Mouse (Mus musculus) left cerebral cortex, adult 8-10 months (tissue): ENCODE data around the gene Nans. TPM values are rescaled to one million over a fixed set of nuclear protein-coding genes. Genes with fewer than 3 reads are reported as not detected.

ENCODE experiments used
- DNase-seq, 2 experiments: peaks; one replicate each; pipeline ENCODE4 v3.0.0; 2022; ENCODE audit warnings: low spot score in 2 of 2
- total RNA-seq, 4 experiments: library from RNA; stranded (reverse); gene quantifications; 2 replicates each; pipeline ENCODE4 v1.2.4; 2022

Gene Nans
- total RNA-seq: 10 to 100 TPM; 13.1 to 19.7 (median 17.0) TPM

DNA sequence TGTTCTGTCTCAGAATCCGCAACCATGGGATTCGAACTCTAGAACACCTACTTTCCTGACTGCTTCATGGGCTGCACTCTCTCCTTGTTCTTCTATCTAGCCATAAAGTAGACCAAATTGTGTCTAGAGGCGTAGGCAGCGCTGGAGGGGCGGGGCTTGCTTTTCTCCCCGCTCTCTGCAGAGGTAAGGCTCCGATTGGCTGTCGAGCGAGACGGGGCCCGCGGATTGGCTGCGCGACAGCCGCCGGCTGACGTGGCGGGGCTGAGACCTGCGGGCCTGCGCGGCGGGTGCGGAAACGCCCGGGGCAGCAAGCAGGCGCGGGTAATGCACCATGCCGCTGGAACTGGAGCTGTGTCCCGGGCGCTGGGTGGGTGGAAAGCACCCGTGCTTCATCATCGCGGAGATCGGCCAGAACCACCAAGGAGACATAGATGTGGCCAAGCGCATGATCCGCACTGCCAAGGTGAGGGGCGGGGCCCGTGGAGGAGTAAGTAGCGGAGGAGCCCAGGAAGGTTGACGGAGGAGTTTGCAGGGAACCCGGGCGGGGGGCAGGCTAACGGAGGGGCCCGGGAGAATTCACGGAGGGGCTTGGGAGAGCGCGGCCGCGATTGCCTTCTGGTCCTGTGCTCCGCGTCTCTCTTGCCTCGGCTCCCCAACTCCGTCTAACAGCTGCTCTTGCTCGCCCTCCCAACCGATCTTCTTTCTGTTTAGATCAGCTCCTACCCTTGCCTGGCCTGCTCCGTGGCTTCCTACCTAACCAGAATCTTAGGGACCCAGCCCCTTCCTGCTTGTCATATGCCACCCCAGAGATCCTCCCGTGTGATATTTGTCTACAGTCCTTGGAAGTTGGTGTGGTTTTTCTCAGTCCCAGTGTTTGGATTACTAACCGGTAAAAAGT lies at the start of gene Nans:
TSS of gene Nans (plus strand) at position 221 of the 898 bp plus-strand sequence.
- DNase-seq: peak; percentile 82 to 92

DNA sequence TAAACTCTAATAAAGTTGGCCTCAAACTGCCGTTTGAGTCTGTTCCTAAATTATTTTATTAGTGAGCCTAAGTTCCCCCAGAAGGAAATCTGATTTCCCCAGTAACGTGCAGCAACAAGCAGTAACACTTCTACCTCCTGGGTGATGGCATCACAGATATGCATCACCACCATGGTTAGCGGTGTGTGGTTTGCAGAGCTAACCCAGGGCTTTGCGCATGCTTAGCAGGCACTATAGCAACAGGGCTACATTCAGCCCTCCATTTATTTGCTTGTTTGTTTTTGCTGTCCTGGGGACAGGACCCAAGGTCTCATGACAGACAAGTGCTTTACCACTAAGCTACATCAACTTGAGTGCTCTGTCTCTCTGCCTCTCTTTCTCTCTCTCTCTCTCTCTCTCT lies 46.5 kb upstream of the Nans start:
- no peak for DNase-seq

DNA sequence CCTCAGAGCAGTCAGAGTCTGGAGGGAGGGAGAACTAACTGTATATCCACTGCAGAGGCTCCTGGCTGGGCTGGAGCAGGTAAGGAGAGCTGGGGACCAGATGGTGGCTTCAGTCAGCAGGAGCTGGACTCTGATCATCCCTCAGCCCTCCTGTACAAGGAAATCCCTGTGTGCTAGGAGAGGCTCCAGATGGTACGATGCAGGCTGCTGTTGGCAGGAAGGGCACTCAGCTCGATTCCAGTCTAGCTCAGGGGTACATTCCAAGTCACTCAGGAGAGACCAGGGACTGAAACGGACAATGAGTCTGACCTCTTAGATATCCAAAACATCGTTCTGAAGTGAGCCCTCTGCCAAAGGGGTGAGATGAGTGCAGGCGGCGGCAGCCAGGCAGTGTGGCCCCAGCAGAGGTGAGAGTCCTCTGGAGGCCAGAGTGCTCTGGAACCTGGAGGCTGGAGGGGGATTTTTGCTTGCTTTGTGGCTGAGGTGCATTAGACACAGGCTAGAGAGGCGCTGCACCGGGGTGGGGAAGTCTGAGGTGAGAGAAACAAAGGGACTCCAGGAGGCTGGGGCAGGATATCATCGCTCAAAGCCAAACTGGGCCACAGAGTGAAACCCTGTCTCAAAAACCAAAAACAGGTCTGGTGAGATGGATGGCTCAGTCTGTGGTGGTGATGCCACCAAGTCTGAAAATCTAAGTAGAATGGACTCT lies 43.7 kb upstream of the Nans start:
- DNase-seq: no peak

DNA sequence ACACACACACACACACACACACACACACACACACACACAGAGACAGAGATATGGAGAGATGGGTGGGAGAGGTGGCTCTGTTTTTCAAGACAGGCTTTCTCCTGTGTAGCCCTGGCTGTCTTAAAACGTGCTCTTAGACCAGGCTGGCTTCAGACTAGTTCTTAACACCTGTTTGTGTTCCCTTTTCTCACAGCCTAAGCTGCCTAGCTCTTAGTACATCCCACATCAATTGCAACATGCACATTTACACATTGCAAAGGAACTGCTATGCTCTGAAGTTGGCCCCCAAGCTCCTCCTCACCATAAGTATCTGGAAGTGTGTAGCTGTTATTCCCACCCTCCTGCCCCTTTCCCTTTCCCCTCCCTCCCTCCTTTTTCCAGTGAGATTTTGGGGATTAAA lies 41.6 kb upstream of the Nans start:
- no peak for DNase-seq

DNA sequence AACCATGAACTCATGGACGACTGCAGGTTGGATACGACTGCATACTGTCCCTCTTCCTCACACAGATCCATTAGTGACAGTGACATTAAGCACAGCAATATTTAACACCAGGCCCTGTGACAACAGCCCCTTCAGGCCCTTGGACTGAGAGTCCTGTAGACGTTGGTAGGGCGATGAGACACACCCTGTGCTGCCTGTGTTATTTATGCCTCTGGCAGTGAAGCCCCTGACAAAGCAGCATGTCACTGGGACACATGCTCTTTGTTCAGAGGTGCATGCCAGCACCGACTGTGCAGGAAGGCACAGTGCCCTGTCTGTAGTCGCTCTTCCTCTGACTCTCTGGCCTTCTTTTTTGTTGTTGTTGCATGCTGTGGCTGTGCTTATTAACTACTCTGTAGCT lies 40.2 kb upstream of the Nans start:
- DNase-seq: no peak

DNA sequence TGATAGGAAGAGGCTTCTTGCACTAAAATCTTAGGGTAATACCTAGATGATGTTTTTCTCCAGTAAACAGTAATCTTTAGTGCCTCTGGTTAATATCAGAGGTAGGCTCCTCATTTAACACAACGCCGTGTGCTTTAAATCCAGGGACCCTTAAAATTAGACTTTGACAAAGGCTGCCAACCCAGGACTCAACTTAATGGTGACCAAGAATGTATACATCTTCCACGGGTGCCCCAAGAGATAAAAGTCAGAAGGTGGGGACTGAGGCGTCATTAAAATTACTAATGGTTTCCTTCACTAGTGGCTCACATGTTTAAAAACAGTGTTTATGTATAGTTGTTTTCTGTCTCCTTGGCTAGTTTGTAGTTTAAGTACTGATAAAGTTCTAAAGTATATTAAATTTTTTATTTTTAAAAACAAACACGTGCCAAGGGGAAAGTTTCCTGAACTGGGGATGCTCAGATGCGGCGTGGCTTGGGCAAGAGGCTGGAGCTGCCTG lies 39.0 kb upstream of the Nans start:
- DNase-seq: no peak

DNA sequence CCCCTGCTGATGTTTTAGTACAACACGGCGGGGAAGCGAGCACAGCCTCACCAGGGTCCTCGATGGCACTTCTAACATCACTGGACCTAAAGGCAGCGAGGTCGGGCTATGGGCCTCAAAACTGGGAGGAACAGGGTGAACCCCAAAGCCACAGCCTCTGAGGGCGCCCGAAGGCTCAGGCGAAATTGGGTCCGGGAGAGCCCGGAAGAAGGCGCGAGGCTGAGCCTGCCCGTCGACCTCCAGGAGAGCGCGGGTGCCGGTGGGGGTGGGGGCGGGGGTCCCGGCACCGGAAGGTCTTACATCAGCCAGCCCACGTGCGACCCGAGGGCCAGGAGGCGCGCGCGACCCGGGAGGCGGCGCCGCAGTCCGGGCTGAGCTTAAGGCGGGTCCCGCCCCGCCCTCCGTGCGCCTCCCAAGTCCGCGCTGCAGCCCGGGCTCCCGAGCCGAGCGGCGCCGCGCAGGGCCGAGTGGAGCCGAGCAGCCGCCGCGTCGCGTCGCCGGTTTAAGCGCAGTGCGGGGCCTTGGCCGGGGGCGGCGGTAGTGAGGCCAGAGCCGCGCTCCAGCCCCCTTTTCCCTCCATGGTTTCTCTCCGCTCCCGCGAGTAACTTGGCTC lies 38.4 kb upstream of the Nans start, which contains the start of gene Anp32b:
TSS of gene Anp32b (plus strand) at position 384 of the 613 bp plus-strand sequence.
- DNase-seq: peak; percentile 85 to 87

DNA sequence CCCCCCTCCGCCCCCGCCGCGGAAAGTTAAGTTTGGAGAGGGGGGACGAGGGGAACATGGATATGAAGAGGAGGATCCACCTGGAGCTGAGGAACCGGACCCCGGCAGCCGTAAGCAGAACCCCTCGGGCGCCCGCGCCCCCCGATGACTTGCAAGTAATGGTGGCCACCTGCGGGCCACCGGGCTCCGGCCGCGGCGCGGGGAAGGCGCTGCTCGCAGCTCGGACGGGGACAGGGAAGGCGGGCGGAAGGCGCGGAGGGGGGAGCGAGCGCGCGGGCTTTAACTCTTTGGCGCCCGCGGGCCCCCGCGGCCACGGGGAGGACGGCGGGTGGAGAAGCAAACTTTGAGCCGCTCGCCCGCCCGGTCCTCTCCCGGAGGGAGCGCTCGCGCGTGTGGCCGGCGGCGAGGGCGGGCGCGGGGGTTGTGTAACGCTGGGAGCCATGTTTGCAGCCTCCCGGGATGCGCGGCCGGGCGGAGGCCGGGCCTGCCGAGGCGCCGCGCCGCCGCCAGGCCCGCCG lies 37.7 kb upstream of the Nans start:
- DNase-seq: peak in 1 of 2 experiments; percentile 64

DNA sequence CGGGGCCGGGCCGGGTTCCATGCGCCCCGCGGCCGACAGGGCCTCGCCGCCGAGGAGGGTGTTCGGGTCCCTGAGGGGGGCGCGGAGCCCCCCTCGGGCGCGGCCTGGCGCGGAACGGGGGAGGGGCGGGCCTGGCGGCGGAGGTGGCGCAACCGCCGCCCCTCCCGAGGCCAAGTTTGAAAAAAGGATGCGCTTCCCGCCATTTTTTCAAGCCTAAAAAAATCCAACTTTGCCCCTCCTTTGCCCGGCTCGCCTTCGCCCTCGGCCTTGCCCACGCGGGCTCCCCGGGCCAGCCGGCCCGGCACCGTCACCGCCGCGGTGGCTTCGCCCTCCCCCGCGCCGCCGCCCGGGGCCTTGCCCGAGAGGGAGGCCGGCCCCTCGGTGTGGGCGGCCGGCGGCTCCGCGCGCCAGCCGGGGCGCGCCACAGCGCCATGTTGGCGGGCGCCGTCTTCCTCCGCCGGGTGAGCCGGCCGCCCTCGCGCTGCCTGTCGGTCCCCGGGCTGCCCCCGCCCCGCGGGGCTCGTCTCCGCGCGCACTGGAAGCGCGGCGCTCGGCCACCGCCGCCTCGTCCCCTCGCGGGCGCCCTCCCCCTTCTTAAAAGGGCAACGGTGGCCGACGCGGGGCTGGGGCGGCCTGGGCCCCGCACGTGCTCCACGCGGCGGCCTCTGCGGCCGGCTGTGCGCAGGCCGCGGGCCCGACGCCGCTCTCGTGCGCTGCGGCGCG lies 37.1 kb upstream of the Nans start:
- peak; percentile 42 to 69 for DNase-seq

DNA sequence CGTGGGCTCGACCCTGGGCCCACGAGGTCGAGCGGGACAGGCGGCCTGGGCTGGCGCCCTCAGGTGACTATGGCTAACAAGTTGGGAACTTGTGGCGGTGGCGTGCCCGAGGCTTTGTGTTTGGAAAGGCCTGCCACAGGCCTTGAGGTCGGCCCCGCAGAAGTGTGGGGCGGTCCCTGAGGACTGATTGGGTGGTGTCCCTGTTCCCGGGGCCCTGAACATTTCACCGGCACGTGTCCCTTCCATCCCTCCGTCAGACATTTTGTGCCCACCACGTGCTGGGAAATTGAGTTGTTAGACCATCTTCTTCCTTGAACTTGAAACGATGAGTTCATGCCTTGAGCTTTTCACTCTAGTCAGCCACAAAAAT lies 36.6 kb upstream of the Nans start:
- DNase-seq: peak; percentile 25 to 44

DNA sequence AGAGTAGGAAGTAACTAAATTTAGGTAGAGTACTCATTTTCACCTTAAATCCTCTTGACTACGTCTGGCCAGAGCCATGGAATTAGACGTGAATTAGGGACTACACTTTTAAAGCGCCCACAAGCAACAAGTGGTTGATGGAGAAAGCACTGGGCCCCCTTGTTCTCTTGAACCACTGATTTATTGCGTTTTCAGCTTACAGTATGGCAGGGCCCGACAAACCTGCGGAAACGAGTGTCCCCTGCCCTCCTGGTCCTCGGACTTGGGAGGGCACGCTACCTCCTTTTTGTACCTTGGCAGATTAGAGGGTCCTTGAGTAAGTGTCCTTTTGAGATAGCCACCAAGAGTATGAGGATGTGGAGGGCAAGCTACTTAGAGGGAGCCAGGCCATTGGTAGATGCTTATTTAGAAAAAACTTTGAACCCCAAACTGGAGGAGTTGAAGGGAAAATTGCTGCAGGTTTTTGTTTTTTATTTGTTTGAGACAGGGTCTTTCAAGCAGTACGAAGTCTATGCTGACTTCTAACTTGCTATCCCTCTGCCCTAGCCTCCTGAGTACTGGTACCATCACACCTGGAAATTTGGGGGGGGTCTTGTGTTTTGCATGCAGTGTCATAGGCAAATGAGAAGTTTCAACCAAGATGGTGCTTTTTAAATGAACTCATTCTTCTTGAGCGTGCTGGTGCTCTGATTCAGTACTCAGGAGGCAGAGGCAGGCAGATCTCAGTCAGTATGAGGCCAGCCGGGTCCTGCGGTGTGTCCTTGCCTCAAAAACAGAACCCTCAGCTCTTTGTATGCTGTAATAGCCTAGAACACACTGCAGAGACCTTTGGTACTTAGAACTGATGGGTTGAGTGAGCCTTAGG lies 36.0 kb upstream of the Nans start:
- DNase-seq: no peak

DNA sequence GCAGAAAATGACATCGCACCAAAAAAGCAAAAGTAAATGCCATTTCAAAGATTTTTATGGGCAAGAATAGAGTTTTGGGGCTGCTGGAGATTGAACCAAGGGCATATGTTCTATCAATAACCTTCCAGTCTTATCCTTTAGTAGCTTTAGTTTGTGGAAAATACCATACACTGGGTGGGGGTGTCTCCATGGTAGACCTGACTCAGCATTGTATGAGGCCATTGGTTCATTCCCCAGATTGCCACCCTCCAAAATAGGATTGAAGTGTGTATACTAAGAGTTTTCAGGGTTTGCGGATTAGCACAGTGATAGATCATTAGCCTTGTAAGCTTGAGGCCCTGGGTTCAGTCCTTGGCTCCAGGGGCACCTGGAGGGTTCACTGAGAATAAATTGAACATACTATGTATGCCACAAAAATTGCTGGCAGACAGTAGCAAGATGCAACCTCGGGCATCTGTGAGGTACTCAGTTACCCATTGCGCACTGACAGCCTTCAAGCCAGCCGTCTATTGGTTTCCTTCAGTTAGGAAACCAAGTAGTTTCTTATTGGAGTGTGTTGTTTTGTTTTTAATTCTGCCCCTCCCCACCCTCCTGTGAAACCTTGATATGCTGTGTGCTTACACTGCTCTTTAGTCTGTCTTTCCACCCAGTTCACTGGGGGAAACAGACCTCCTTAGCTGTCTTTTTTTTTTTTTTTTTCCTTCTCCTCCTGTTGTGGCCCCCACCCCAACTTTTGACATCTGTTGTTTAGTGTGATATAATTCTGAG lies 34.8 kb upstream of the Nans start:
- DNase-seq: no peak

DNA sequence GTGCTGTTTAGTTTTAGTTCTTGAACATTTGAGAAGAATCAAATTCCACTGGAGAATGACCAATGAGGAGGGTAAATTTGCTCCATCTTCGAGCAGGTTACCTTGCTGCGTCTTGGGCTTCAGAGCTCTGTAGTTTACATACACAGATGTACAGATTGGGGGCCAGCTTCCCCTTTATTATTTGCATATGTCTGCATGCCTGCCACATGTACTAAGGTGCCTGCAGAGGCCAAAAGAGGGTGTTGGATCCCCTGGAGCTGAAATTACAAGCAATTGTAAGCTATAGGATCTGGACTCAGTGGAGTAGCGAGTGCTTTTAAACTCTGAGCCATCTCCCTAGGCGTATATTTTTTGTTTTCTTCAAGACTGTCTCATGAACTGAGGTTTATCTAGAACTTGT lies 32.3 kb upstream of the Nans start:
- DNase-seq: no peak

DNA sequence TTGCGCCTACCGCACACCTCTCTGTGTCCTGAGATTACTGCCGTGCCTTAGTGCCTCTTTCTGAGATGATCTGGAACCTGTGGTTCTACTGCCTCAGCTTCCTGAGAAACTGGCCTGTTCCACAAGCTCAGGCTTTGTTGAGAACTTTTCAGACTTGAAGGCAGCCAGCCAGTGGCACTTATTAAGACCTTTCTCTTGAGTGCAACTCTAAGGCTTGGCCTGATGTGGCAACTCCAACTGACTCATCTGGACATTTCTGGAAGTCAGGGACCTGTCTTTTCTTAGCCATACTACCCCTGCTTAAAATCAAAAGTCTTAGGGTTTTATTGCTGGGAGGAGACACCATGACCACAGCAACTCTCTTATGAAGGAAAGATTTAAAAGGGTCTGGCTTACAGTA lies 31.9 kb upstream of the Nans start:
- DNase-seq: no peak

DNA sequence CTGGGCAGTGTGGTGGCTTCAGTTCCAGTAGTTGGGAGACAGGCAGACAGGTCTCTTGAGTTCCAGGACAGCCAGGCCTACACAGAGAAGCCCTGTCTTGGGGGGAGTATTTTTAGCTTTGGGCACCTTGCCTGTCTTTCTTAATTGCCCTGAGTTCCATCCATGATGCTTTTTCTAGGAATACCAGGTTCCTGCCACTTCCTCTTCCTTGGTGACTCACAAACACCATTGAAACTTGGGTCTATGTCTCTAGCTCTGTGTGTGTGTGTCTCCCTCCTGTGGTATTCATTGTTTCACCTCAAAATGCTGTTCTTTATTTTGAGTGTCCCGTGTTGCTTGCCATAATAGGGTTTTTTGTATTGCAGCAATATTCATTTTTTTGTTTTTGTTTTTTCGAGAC lies 30.6 kb upstream of the Nans start:
- DNase-seq: no peak

DNA sequence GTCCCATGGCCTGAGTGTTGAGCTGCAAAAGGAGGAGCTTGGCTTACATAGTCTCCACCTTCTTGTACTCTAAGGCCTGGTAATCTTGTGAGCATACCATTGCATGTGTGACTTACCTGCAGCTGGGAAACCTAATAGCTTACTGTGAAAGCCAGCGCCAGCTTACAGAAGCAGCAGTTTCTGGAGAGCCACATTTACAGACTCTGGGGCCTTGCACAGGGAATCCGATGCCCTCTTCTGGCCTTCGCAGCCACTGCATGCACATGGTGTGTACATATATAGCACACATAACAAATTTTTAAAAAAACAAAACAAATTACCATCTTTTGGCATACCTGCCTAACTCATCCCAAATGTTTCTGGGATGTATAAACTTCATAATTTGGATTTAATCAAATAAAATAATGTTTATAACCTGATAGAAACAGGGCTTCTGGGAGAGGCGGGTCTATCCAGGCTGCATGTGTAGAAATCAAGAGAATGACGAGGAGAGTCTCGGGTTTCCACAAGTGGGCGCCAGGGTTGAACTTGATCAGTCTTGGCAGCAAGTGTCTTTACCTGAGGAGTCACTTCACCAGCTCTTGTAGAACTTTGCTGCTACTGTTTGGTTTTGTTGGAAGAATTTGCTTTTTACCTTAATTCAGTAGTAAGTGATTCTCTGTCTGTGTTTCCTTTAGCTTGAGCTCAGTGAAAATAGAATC lies 25.8 kb upstream of the Nans start:
- no peak for DNase-seq

DNA sequence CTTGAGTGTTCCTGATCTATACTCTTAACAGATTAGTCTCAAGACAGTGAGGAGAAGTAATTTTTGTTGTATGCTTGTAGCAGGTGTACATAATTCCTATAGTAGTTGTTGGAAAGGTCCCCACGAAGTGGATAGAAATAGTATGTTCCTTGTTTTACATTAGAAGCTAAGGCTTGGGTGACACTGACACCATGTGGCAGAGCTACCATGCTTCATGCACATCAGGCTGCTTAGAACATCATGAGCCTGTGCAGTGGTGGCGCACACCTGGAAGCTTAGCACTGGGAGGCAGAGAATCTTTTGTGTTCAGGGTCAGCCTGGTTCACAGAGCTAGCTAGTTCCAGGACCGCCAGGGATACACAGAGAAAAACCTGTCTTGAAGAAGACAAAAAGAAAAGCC lies 23.3 kb upstream of the Nans start:
- DNase-seq: no peak

DNA sequence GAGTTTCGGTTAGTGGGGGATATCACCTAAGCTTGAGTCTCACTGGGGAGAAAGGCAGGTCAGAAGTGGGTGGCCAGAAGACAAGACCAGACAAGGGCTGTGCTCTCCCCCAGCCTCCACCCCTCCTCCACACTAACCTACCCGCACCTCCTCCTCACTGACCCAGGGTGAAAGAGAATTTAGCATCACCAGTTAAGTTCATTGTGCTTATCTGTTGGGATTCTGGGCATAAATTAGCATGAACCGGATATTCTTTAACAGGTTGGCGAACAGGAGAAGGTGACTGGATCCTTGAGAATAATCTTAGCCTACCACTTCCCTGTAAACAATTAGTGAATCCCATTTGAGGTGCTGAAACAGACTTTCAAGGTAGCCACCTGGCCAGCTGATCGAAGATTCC lies 13.9 kb upstream of the Nans start:
- no peak for DNase-seq

DNA sequence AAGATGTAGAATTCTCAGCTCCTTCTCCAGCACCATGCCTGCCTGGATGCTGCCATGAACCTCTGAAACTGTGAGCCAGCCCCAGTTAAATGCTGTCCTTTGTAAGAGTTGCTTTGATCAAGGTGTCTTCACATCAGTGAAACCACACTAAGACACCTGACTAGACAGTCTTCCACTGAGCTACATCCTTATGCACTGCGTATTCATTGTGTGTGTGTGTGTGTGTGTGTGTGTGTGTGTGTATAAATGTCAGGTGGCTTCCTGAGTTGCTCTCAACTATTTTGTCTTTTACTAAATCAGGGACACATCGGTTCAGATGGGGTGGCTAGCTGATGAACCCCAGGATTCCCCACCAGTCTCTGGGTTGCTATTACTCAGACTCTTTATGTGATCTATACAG lies 10.0 kb upstream of the Nans start:
- DNase-seq: no peak
